Mouse (Mus musculus): ENCODE data around the gene Polm.

GRCm38 (mm10) chr11:5879905-5880304 is 42.1 kb upstream of the Polm start:
- TF ChIP-seq CTCF (IDR thresholded peaks at IDR 0.05; ENCODE audit: low read depth, low read length) (peak; percentile 92), POLR2A (IDR thresholded peaks at IDR 0.05; ENCODE audit: extremely low read depth, insufficient read depth, low read length) (no peak)

All from liver, adult 2 months (tissue).